Mouse (Mus musculus) c-Kit-positive CD71-negative TER-119-negative erythroid progenitor cells, embryonic 14.5 days (primary cell): ENCODE measurements at regions not wholly inside any gene's neighbourhood (a gene's known extent, or its start where the extent isn't known, plus 50 kb on each side); places are given as distances from the start of the nearest gene placed in this dataset.
"Not testable (repeated sequence)": the region's sequence is repeated elsewhere in the genome, so short reads cannot be mapped to it uniquely, and the experiment has no call there.

ENCODE experiments used
- DNase-seq: peaks from one replicate; pipeline ENCODE4 v3.0.0-alpha.2; 2013; ENCODE audit warnings: low read depth

DNA sequence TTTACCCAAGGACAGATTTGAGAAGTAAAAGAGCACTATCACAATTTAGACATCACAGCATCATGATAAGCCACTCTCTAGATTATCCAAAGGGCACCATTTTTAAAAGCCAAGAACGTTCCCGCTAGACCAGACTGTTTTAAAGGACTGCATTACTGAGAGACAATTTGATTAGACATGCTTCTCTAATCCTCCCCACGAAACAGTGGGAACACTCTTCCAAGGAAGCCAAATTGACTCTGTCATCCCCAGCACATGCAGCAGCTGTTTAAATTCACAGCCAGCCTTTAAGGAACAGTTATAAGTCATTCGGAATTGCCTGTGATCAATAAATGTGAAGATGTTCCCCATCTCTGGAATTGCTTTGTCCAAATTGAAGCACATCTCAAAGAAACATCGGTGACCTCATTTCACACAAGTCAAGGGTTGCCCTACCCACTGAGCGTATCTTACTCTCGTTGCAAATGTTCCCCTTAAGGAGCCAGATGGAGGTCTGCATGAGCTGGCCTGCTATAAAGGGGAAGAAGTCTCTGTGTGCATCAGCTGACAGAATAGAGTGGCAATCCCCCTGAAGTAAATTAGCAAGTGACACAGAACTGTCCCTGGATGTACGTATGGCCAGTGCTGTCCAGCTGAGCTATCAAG is 393.2 kb downstream of the Pid1 start:
- no peak for DNase-seq

DNA sequence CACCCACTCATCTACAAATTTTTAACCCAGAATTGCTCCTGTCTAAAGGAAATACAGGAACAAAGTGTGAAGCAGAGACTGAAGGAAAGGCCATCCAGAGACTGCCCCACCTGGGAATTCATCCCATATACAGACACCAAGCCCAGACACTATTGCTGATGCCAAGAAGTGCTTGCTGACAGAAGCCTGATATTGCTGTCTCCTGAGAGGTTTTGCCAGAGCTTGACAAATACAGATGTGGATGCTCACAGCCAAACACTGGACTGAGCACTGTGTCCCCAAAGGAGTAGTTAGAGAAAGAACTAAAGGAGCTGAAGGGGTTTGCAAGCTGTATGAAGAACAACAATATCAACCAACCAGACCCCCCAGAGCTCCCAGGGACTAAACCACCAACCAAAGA is 399.3 kb downstream of the Pid1 start:
- not testable (repeated sequence) for DNase-seq

- DNase-seq: no peak
Observed at GRCm38 (mm10) chr1:83961761-83962160, 402.2 kb downstream of the Pid1 start.

DNA sequence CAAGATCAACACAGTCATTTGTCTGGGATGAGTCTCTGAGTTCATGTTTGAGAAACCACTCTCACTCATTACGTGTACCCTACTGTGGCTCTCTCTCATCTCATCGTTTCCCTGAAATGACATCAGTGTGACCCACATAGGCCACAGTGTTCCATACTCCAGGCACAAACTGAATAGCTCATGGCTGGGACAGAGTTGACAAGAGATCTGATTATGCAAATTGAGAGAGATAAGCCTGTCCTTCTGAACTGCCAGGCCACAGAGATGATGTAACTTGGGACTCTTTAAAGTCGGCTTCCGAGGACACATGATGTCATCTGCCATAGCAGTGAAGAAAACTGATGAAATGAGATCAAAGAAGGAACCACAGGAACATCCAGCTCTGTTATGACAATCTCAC is 404.2 kb downstream of the Pid1 start:
- no peak for DNase-seq

- DNase-seq: no peak
Observed at GRCm38 (mm10) chr1:83922900-83923299, 441.1 kb downstream of the Pid1 start.

- no peak for DNase-seq
Observed at GRCm38 (mm10) chr1:83915454-83915853, 448.5 kb downstream of the Pid1 start.

DNA sequence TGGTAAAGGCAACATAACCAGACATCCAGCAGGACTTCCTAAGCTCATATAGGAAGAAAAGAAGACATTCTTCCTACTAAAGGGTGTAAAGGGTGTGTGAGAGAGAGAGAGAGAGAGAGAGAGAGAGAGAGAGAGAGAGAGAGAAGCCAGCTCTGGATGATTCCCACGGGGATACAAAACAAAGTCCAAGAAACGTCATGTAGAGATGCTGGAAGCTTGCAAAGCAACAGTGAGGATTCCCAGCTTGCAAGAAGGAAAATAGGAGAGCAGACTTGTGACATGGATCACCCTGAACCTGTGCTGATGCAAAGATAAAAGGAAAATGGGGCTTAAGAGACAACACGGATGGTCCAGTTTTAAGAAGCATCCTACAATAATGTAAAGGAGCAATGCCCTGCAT is 456.6 kb downstream of the Pid1 start:
- DNase-seq: no peak

DNA sequence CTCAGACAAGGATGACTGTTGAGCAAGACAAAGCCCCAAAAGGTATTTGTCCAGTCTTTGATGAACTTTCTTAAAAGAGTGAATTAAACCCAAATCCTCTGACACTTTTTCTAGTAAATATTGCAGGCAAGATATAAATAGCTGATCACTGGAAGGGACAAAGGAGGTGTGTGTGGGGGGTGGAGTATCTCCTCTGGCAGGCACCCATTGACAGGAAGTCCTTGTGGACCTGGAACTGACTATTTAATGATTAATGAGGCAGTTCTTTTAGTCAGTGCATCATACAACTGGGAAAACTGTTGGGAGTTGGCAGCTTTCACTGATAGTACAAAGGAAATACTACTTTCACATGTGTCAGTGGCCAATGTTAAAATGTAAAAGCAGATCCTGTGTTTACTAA is 457.1 kb downstream of the Pid1 start:
- DNase-seq: no peak

- DNase-seq: no peak
Observed at GRCm38 (mm10) chr1:83900135-83900534, 463.8 kb downstream of the Pid1 start.

- no peak for DNase-seq
Observed at GRCm38 (mm10) chr1:83896650-83897049, 467.3 kb downstream of the Pid1 start.

DNA sequence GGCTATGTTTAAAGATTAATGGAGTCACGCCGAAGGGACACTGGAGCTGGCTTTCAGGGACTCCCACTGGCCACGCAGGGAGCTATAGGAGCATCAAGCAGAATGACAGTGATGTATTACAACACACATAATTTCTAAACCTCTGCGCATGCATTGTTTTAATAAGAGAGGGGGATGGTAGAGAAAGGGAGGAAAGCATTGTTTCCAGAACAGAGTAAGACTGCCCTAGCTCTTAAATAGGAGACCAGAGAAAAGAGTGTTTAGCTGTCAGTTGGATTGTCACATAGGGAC is 471.1 kb upstream of the Sphkap start:
- DNase-seq: no peak

DNA sequence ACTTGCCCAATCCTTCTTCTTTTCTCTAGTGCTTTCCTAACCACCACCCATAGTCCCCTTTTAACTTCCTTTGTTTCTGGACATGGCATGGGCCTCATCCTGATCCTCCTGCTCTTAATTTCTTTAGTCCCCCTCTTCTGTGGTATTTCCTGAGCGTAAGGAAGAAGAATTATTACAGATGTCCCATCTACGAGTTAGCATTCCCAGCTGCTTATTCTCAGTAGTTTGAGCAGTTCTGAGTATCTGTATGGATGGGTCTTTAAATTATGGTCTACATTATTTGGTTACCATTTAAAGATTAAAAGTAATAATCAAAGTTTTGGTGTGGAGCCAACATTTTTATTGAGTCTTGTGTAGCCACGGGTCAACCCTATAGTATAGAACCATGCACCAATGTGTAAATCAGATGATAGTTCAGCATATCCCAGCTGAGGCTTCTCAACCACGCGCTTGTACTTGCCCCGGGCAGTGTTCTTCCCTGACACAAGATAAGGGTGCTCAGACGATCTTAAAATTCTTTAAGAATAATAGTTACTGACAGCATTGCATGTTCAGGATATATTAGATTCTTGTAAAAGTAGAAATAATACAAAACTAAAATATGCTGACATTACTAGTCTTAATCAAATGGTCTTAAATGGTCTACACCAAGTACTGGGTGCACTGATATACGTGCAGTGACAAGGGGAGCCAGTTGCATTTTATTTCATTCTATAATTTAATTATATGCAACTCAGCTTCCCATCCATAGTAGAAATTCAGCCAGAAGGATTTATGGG is 470.5 kb upstream of the Sphkap start:
- no peak for DNase-seq

DNA sequence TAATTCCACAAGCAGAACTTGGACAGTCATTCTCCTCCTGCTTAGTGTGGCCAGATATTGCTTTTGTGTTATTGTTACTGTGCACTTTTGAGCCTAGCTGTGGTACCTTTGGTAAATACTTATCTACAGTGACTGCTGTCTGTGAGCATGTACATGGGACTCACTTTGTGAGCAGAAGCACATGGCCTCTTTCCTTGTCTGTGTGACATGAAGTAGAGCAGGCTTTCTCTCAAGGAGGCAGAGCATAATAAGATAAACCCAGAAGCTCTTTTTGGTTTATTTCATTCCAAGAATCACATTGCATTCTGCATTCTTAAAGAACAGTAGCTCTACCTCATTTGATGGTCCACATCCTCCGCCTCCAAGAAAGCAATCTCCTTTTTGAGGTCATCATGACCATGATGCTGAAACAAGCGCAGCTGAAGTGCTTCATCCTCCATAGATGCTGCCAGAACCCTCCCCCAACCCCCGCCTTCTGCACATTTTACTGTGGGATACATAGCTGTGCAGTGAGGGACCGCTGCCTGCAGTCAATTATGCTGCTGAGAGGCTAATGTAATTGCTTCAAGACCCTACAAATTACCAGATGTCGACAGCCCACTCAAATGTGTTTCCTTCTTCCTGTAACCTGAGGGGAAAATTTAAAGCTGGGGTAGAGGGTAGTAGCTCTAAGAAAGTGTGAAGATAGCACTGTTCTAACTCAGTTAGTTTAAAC is 463.0 kb upstream of the Sphkap start:
- DNase-seq: no peak

DNA sequence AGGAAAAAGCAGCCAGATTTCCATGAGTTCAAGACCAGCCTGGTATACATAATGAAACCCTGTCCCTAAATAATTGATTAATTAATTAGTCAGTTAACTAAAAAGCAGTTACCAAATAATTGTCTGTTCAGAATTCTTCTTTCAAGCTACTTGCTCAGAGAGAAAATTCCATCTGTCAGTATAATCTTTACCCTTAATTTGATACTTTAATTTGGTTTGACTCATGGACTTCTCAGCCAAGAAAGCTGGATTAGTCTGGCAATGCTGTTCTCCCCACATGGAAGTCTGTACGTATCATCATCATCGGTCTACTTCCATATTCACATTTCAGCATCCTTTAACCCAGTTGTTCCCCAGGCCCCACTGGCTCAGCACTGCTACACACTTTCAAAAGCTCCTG is 461.0 kb upstream of the Sphkap start:
- DNase-seq: no peak

DNA sequence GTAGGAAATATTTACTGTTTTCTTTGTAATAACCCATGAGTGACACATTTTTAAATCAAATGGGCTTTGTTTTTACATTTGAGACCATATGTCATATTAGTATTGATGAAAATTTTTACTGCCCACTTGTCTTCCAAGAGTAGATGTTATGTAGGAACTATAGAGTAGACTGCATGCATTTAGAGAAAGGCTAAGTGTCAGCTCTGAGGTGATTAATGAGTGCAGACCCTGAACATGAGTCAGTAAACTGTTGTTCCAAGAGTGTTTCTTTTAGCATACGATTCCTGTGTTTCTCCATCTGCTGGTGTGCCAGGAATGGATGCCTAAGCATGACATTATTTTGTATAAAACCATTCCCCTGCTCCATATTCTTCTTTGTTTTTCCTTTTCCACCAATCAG is 454.5 kb upstream of the Sphkap start:
- no peak for DNase-seq

GRCm38 (mm10) chr1:83862128-83862527 is 454.1 kb upstream of the Sphkap start:
- no peak for DNase-seq

DNA sequence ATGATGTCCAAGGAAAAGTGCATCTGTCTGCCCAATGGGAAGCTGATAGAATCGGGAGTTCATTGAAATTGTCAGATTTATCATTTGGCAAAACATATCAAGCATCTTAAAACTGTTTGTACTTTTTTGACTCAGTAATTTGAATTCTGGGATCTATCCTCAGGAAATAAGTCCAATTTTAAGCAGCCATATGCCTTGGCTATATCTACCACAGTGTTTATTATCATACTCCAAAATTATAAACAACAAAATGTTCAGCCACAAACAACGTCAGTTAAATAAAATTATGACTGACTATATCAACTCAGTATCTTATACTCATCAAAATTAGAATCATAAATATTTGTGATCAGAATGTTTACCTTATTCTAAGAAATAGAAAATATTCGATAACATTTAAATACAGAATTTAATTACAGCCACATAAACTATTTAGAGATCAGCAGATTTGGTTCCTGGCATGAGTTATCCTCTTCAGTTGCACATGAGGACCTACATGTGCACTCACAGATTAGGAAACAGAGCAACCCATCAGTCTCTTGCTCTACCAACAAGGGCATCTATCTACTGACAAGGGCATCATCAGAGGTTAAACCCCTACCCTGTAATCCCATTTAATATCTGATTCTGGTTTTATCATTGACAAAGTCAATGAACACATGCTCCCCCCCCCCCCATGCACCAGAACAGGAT is 451.9 kb upstream of the Sphkap start:
- DNase-seq: no peak

- DNase-seq: no peak
Observed at GRCm38 (mm10) chr1:83853996-83854395, 446.0 kb upstream of the Sphkap start.

DNA sequence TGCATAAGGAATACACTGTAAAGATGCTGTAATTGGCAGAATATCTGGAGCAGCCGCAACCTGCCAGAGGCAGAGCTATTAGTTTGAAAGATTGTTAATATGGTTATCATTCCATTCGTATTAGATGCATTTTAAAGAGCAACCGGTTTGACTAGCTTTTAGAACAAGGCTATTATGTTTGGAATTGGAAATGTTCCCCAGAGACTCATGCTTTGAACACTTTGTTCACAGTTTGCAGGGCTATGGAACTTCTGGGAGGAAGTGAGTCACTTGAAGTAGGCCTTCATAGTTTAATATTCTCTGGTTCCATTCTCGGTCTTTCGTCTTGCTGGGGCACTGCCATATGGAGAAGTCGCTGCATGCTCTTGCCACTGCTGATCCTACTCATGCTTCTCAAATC is 443.1 kb upstream of the Sphkap start:
- no peak for DNase-seq

DNA sequence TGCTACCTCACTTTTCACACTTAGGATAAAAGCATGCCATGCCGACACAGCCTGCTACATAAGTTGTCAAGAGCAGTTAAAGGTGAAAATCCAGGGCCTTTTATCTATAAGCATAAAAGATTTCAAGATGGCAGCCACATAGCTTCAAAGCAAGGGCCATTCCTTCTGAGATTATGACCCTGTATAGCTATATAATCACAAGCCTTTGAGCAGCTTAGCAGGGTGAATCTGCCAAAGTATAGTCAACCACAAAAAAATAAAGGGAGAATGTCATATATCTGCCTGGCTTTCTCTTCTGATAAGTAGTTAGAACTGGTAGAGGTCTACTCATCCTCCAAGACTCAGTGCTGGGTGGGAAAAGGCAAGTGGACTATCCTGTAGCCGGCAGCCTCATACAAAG is 440.4 kb upstream of the Sphkap start:
- no peak for DNase-seq

GRCm38 (mm10) chr1:83847992-83848391 is 440.0 kb upstream of the Sphkap start:
- no peak for DNase-seq

DNA sequence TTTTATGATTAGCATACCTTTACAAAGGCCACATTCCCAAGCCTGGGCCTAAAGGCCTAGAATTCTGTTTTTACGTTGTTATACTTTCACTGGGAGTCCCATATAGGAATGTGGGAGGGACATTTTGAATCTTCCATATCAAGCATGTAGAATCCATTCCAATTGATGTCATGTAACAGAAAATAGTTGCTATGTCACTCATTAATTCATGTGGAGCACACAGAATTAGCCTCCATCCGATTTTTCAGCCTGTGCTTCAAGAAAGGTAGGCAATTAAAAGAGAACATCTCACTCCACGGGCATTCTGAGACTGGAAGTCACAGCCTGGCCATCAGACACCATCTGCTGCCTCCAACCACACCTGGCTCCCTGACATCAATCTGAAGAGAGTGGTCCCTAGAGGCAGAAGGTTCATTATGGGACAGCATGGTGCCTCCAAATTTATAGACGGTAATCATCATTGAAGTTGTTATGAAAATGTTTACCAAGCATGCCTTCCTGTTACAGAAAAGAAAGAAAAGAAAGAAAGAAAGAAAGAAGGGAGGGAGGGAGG is 436.9 kb upstream of the Sphkap start:
- no peak for DNase-seq

DNA sequence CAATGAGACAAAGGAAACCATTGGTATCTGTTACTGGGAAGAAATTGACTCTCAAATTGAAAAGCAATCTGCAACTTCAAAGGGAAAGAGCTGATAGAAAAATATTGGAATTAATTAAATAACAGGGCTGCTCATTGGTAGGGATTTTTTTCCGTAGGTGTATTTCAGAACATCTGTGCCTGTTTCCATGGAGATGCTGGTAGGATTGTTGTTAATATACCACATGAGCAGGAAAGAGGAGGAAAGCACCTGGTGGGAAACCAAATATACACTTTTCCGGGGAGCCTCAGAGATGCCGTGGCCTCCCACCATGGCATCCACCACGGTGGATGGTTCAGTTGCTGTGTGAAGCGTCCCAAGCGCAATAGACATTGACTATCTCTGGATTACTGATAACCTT is 428.0 kb upstream of the Sphkap start:
- DNase-seq: no peak
